Mouse (Mus musculus) heart, adult 18-20 months (tissue): ENCODE results near the gene Olfr609. TPM values are rescaled to one million over a fixed set of nuclear protein-coding genes. Genes with fewer than 3 reads are reported as not detected.
"Not testable (repeated sequence)": the region's sequence is repeated elsewhere in the genome, so short reads cannot be mapped to it uniquely, and the experiment has no call there.

Experiments
- DNase-seq, 2 experiments: peaks; one replicate each; pipeline ENCODE4 v3.0.0; 2021 to 2022; ENCODE audit warnings: mixed read lengths in 1 of 2
- long read RNA-seq, 2 experiments: library from polyadenylated mRNA; stranded (forward); transcript quantifications; one replicate each; pipeline ENCODE4 v2.0.0; 2021
- total RNA-seq, 2 experiments: library from RNA; stranded (reverse); gene quantifications; 2 replicates each; pipeline ENCODE4 v1.2.3; 2021

Olfr609 gene
- not detected for total RNA-seq
- long read RNA-seq, experiment 1, result 0 reads
- long read RNA-seq, experiment 2, result 0 reads

GRCm38 (mm10) chr7:103497962-103498361, at the start of gene Olfr609:
Gene Olfr609 (minus strand): TSS chr7:103498062.
- no peak for DNase-seq

GRCm38 (mm10) chr7:103542617-103543016, 44.8 kb upstream of the Olfr609 start, which contains the start of gene Olfr612:
Gene Olfr612 (minus strand): TSS chr7:103542717.
- not testable (repeated sequence) for DNase-seq

- DNase-seq, result not testable (repeated sequence)
These were observed 22.9 kb upstream of the Olfr609 start, which contains the start of gene Olfr611 for GRCm38 (mm10) chr7:103520746-103521145. Gene Olfr611 (minus strand): TSS chr7:103520846.

- DNase-seq, result no peak
These were observed 14.2 kb upstream of the Olfr609 start, which contains the start of gene Olfr610 for GRCm38 (mm10) chr7:103512022-103512421. Gene Olfr610 (minus strand): TSS chr7:103512122.

GRCm38 (mm10) chr7:103477106-103477505, 20.8 kb downstream of the Olfr609 start:
- not testable (repeated sequence) for DNase-seq

- DNase-seq, result no peak
These were observed 28.3 kb downstream of the Olfr609 start, which contains the start of gene Olfr608 for GRCm38 (mm10) chr7:103469577-103469976. Gene Olfr608 (plus strand): TSS chr7:103469877.

GRCm38 (mm10) chr7:103460590-103460989, 37.3 kb downstream of the Olfr609 start:
- DNase-seq, result no peak

- DNase-seq, result no peak
These were observed 49.1 kb downstream of the Olfr609 start, which contains the start of gene Olfr606 for GRCm38 (mm10) chr7:103448746-103449145. Gene Olfr606 (plus strand): TSS chr7:103449046.

- no peak for DNase-seq
These were observed 52.5 kb downstream of the Olfr609 start, which contains the start of gene Olfr605 for GRCm38 (mm10) chr7:103445339-103445738. Gene Olfr605 (minus strand): TSS chr7:103445439.

Other genes starting within 250 kb of the Olfr609 start
- gene Usp17ld, start 245.6 kb downstream of the Olfr609 start, total RNA-seq, result not detected
- gene Olfr596, start 192.4 kb downstream of the Olfr609 start, total RNA-seq, result not detected
- not detected for gene Olfr597, start 181.7 kb downstream of the Olfr609 start, total RNA-seq
- gene Olfr598, start 174.5 kb downstream of the Olfr609 start, total RNA-seq, result not detected
- not detected for gene Olfr599, start 162.1 kb downstream of the Olfr609 start, total RNA-seq
- not detected for gene Olfr600, start 148.4 kb downstream of the Olfr609 start, total RNA-seq
- gene Olfr601, start 135.4 kb downstream of the Olfr609 start, total RNA-seq, result not detected
- not detected for gene Olfr603, start 111.9 kb downstream of the Olfr609 start, total RNA-seq
- gene Usp17lc, start 83.0 kb downstream of the Olfr609 start, total RNA-seq, result not detected
- gene Olfr605, start 52.6 kb downstream of the Olfr609 start, total RNA-seq, result not detected
- not detected for gene Olfr606, start 49.0 kb downstream of the Olfr609 start, total RNA-seq
- not detected for gene Olfr607, start 33.9 kb downstream of the Olfr609 start, total RNA-seq
- gene Olfr608, start 28.2 kb downstream of the Olfr609 start, total RNA-seq, result not detected
- gene Olfr610, start 14.1 kb upstream of the Olfr609 start, total RNA-seq, result not detected
- gene Olfr611, start 22.8 kb upstream of the Olfr609 start, total RNA-seq, result not detected
- not detected for gene Olfr612, start 44.7 kb upstream of the Olfr609 start, total RNA-seq
- gene Olfr613, start 50.0 kb upstream of the Olfr609 start, total RNA-seq, result not detected
- gene Olfr615, start 58.0 kb upstream of the Olfr609 start, total RNA-seq, result not detected
- not detected for gene Olfr616, start 71.1 kb upstream of the Olfr609 start, total RNA-seq
- gene Olfr617, start 75.0 kb upstream of the Olfr609 start, total RNA-seq, result not detected
- not detected for gene Olfr618, start 92.0 kb upstream of the Olfr609 start, total RNA-seq
- gene Olfr619, start 102.5 kb upstream of the Olfr609 start, total RNA-seq, result not detected
- gene Olfr620, start 114.5 kb upstream of the Olfr609 start, total RNA-seq, result not detected
- gene Olfr622, start 144.6 kb upstream of the Olfr609 start, total RNA-seq, result not detected
- gene Olfr623, start 165.6 kb upstream of the Olfr609 start, total RNA-seq, result not detected
- gene Olfr624, start 173.1 kb upstream of the Olfr609 start, total RNA-seq, result not detected
- gene Olfr625-ps1, start 184.7 kb upstream of the Olfr609 start, total RNA-seq, result not detected
- not detected for gene Olfr243, start 216.6 kb upstream of the Olfr609 start, total RNA-seq
- not detected for gene Olfr628, start 232.3 kb upstream of the Olfr609 start, total RNA-seq
- gene Olfr629, start 246.9 kb upstream of the Olfr609 start, total RNA-seq, result not detected